Mouse (Mus musculus) cerebellum, adult 2 months (tissue): Measurements from ENCODE around the gene Col13a1. TPM values are rescaled to one million over a fixed set of nuclear protein-coding genes. Genes with fewer than 3 reads are reported as not detected.

ENCODE experiments used
- DNase-seq, 2 experiments: peaks; one replicate each; pipeline ENCODE4 v3.0.0; 2021
- H3K27ac ChIP-seq: fragments of 200-500 bp; 2 replicates; pipeline ENCODE4 v1.5.1; 2012; ENCODE audit warnings: low read length, control low read depth, inconsistent platforms; ENCODE audit not compliant: insufficient read depth
- H3K27me3 ChIP-seq: fragments of 200-500 bp; 2 replicates; pipeline ENCODE4 v1.6.1; 2012; ENCODE audit warnings: inconsistent platforms, mild to moderate bottlenecking, low read length, moderate library complexity; ENCODE audit not compliant: control insufficient read depth, insufficient read depth
- H3K4me1 ChIP-seq: fragments of 200-500 bp; 2 replicates; pipeline ENCODE4 v1.6.1; 2011; ENCODE audit warnings: low read length; ENCODE audit not compliant: control insufficient read depth, insufficient read depth
- H3K4me3 ChIP-seq: fragments of 200-500 bp; replicated peaks from 2 replicates; pipeline ENCODE3; 2011; ENCODE audit warnings: mild to moderate bottlenecking, low read depth, low read length, control low read depth; ENCODE audit not compliant: insufficient read depth
- CTCF ChIP-seq: fragments of 200-500 bp; IDR thresholded peaks from 2 replicates; pipeline ENCODE4 v1.5.1; 2011; ENCODE audit warnings: low read depth, mild to moderate bottlenecking, control low read depth, low read length, moderate library complexity, borderline replicate concordance; ENCODE audit not compliant: insufficient read depth
- POLR2A ChIP-seq: fragments of 200-500 bp; IDR thresholded peaks from 2 replicates; pipeline ENCODE4 v1.6.1; 2011; ENCODE audit warnings: low read length, control low read depth, borderline replicate concordance; ENCODE audit not compliant: insufficient read depth
- WGBS: fragments of 180-500 bp; shearing (Covaris S2); methylation state at CpG from one replicate; pipeline ENCODE4 v1.1.7; 2018; 5-methylcytosine and 5-hydroxymethylcytosine counted together
- polyA plus RNA-seq: library from polyadenylated mRNA; depleted of rRNA; stranded (reverse); fragments of >200 nt; gene quantifications from 2 replicates; pipeline ENCODE4 v1.2.3, GENCODE M21; 2012

Gene Col13a1
- polyA plus RNA-seq, 1 experiment: 1.8 TPM

DNA sequence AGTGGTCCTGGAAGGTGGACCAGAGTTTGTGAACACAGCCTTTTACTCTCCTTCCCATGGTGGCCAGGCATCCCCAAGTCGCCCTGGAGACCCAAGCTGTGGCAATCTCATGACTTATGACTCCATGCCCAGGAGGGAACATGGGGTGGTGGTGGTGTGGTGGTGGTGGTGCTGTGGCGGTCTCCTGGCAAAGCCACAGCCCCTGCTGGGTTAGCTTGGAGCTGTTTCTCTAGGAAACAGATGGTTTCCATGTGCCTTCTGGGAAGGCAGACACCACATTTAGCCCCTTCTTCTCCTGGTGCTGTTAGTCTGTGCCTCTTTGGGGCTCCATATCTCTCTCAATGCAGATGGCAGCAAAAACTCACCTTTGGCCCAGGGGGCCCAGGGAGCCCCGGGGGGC lies 109.1 kb downstream of the Col13a1 start:
- no peaks in the 10 kb centered on the region for H3K27me3 ChIP-seq
- H3K27ac ChIP-seq: no peak overlapping the region
- 26% methylated on average over 3 of the region's 3 CpGs for WGBS
- DNase-seq: peak; percentile 52 to 60
- H3K4me3 ChIP-seq: no peak overlapping the region
- peaks cover 19% of the 10 kb centered on the region for H3K4me1 ChIP-seq
- TF ChIP-seq POLR2A (no peak), CTCF (no peak)

DNA sequence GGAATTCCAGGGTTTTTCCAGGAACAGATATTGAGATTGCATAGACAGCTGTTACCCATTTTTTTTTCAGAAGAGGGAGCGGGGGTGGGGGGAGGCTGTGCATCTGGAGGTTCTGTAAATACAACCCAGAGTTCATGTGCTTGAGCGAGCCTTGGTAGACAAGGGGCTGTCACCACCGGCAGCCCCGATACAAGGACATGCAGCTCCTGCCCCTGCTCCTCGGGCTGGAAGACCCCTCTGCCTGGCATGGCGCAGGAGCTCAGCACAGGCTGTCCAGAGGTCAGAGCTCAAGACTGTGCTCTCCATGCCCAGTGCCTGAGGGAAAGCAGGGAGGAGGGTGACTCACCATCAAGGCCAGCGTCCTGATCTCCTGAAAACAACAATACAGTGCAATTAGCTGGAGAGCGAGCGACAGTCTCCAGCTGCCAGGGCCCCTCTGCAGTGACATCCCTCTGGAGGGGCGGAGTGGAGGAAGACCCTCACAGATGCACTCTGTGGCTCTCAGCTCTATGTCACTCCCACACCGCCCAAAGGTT lies 112.8 kb downstream of the Col13a1 start:
- 71% methylated on average over 11 of the region's 11 CpGs for WGBS
- no peak for TF ChIP-seq CTCF
- TF ChIP-seq POLR2A: no peak

DNA sequence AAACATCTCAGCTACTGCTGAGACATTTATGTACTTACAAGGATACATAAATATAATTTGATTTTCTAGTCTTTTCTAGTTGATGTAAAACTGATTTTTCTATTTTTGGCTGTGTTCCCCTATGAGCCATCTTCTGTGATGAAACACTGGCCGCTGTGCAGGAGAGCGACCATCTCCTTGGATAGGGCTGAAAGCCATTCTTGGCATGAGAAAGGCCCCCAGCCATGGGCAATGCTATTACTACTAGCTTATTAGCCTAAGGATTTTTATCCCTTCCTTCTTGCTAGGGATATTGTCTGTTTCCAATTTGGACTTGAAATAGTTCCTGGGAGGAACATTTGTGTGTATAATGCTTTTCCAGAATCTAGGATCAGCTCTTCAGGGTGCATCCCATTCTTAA lies 119.5 kb downstream of the Col13a1 start:
- 0 out of 2 replicates have a peak, but pooled peaks cover 4% of the 10 kb centered on the region for H3K4me1 ChIP-seq
- no peak for DNase-seq
- H3K27ac ChIP-seq: no peak overlapping the region
- H3K27me3 ChIP-seq: no peaks in the 10 kb centered on the region
- H3K4me3 ChIP-seq: no peak overlapping the region
- WGBS: 48% methylated on average over 2 of the region's 2 CpGs
- no peak for TF ChIP-seq CTCF
- TF ChIP-seq POLR2A: no peak

More for the DNA sequence above, 112.8 kb downstream of the Col13a1 start:
- H3K27me3 ChIP-seq: no peaks in the 10 kb centered on the region
- no peak overlapping the region for H3K27ac ChIP-seq
- DNase-seq: no peak
- peaks cover 17% of the 10 kb centered on the region for H3K4me1 ChIP-seq
- H3K4me3 ChIP-seq: no peak overlapping the region

DNA sequence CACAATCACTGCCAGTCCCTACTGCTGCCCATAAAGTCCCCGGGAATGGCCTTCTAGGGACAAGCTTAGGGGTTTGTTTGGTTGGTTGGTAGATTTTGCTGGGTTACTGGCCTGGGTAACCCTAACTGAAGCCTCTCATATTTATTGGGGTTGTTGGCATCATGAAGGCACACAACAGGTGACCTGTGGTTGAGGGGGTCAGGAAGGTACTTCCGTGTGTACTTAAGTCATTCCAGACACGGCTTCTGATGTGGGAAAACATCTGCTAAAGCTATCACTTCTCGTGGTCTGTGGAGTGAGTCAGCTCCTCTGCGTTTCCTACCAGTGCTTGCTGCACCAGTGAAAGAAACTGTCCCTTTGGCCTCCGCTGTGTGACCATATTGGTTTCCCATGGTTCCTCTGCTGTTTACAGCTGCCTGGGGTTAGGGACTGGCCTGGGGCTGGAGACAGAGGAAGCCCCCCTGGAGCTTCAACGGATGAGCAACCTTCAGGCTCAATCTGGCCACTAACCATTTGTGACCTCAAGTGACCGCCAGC lies 123.7 kb downstream of the Col13a1 start:
- no peak overlapping the region for H3K27ac ChIP-seq
- no peaks in the 10 kb centered on the region for H3K27me3 ChIP-seq
- DNase-seq: no peak
- H3K4me3 ChIP-seq: no peak overlapping the region
- TF ChIP-seq CTCF: no peak
- no peak for TF ChIP-seq POLR2A
- 0 out of 2 replicates have a peak, but pooled peaks cover 7% of the 10 kb centered on the region for H3K4me1 ChIP-seq
- 77% methylated on average over 8 of the region's 8 CpGs for WGBS

DNA sequence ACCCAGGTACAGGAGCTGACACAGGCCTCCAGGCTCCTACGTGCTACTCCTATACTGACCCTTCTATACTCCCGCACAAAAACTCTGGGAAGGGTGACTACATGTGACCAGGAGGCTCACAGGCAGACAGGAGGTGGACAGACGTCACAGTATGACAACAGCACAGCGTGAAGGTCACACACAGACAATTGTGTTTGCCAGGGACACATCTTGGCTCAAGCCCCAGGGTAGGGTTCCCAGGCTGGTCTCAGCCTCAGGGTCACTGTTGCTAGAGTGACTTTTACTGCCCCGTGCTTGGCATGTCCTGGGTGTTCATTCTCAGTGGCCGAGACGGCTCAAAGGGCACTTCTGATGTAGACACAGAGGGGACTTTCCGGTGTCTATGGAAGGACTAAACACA lies 126.1 kb downstream of the Col13a1 start:
- H3K27ac ChIP-seq: no peak overlapping the region
- 0 out of 2 replicates have a peak, but pooled peaks cover 7% of the 10 kb centered on the region for H3K4me1 ChIP-seq
- 72% methylated on average over 8 of the region's 8 CpGs for WGBS
- TF ChIP-seq CTCF (no peak), POLR2A (no peak)
- H3K4me3 ChIP-seq: no peak overlapping the region
- no peaks in the 10 kb centered on the region for H3K27me3 ChIP-seq
- no peak for DNase-seq

GRCm38 (mm10) chr10:61848553-61848952 lies 130.4 kb downstream of the Col13a1 start:
- Histone ChIP-seq H3K4me1 (0 out of 2 replicates have a peak, but pooled peaks cover 3% of the 10 kb centered on the region), H3K27me3 (no peaks in the 10 kb centered on the region), H3K4me3 (no peak overlapping the region), H3K27ac (no peak overlapping the region)
- TF ChIP-seq POLR2A: no peak
- TF ChIP-seq CTCF: no peak
- WGBS: 50% methylated on average over 6 of the region's 6 CpGs
- no peak for DNase-seq

GRCm38 (mm10) chr10:61845476-61845875 lies 133.4 kb downstream of the Col13a1 start:
- no peak overlapping the region for H3K27ac ChIP-seq
- TF ChIP-seq CTCF: no peak
- no peak for TF ChIP-seq POLR2A
- H3K4me1 ChIP-seq: no peaks in the 10 kb centered on the region
- no peak overlapping the region for H3K4me3 ChIP-seq
- no peak for DNase-seq
- no peaks in the 10 kb centered on the region for H3K27me3 ChIP-seq
- 86% methylated on average over 4 of the region's 4 CpGs for WGBS

GRCm38 (mm10) chr10:61844475-61844874 lies 134.4 kb downstream of the Col13a1 start:
- TF ChIP-seq POLR2A (no peak), CTCF (0 out of 2 replicates have a peak, but pooled peaks have one; percentile 5)
- Histone ChIP-seq H3K27me3 (no peaks in the 10 kb centered on the region), H3K4me1 (no peaks in the 10 kb centered on the region), H3K4me3 (no peak overlapping the region), H3K27ac (no peak overlapping the region)
- 80% methylated on average over 7 of the region's 7 CpGs for WGBS
- DNase-seq: no peak
